Mouse (Mus musculus): ENCODE measurements around the gene Actn4. TPM values are rescaled to one million over a fixed set of nuclear protein-coding genes. Genes with fewer than 3 reads are reported as not detected.

The Actn4 gene
- 55.2 TPM for polyA plus RNA-seq (2014; fragmentation: Illumina TruSeq; extraction: RNeasy Lipid Tissue Mini Kit (QIAGEN cat#74804); ENCODE audit: low read depth, low replicate concordance)

GRCm38 (mm10) chr7:28961927-28962670, at the start of gene Actn4:
TSS of gene Actn4 (minus strand) at chr7:28962340.

GRCm38 (mm10) chr7:28981651-28982273, 19.6 kb upstream of the Actn4 start, which contains the start of the genes Eif3k and Map4k1:
TSS of gene Eif3k (minus strand) at chr7:28981864.
TSS of gene Map4k1 (plus strand) at chr7:28982050.

GRCm38 (mm10) chr7:28881199-28881598, 80.9 kb downstream of the Actn4 start, which contains the start of gene Capn12:
TSS of gene Capn12 (plus strand) at chr7:28881422.

GRCm38 (mm10) chr7:28863540-28863939, 98.6 kb downstream of the Actn4 start, which contains the start of gene Lgals7:
TSS of gene Lgals7 (plus strand) at chr7:28863853.

Other genes starting within 250 kb of the Actn4 start
- 1.5 TPM for gene Fbxo17, start 245.5 kb downstream of the Actn4 start, polyA plus RNA-seq (2014; fragmentation: Illumina TruSeq; extraction: RNeasy Lipid Tissue Mini Kit (QIAGEN cat#74804); ENCODE audit: low read depth, low replicate concordance)
- 12.6 TPM for gene Mrps12, start 220.5 kb downstream of the Actn4 start, polyA plus RNA-seq (2014; fragmentation: Illumina TruSeq; extraction: RNeasy Lipid Tissue Mini Kit (QIAGEN cat#74804); ENCODE audit: low read depth, low replicate concordance)
- gene Sars2, start 220.3 kb downstream of the Actn4 start, polyA plus RNA-seq (2014; fragmentation: Illumina TruSeq; extraction: RNeasy Lipid Tissue Mini Kit (QIAGEN cat#74804); ENCODE audit: low read depth, low replicate concordance) = not detected
- gene Ccer2, start 206.2 kb downstream of the Actn4 start, polyA plus RNA-seq (2014; fragmentation: Illumina TruSeq; extraction: RNeasy Lipid Tissue Mini Kit (QIAGEN cat#74804); ENCODE audit: low read depth, low replicate concordance) = not detected
- 17.9 TPM for gene Sirt2, start 195.6 kb downstream of the Actn4 start, polyA plus RNA-seq (2014; fragmentation: Illumina TruSeq; extraction: RNeasy Lipid Tissue Mini Kit (QIAGEN cat#74804); ENCODE audit: low read depth, low replicate concordance)
- gene Nfkbib, start 194.8 kb downstream of the Actn4 start, polyA plus RNA-seq (2014; fragmentation: Illumina TruSeq; extraction: RNeasy Lipid Tissue Mini Kit (QIAGEN cat#74804); ENCODE audit: low read depth, low replicate concordance) = not detected
- gene Rinl, start 173.4 kb downstream of the Actn4 start, polyA plus RNA-seq (2014; fragmentation: Illumina TruSeq; extraction: RNeasy Lipid Tissue Mini Kit (QIAGEN cat#74804); ENCODE audit: low read depth, low replicate concordance) = 1.8 TPM
- 380 TPM for gene Hnrnpl, start 153.8 kb downstream of the Actn4 start, polyA plus RNA-seq (2014; fragmentation: Illumina TruSeq; extraction: RNeasy Lipid Tissue Mini Kit (QIAGEN cat#74804); ENCODE audit: low read depth, low replicate concordance)
- gene Ech1, start 137.1 kb downstream of the Actn4 start, polyA plus RNA-seq (2014; fragmentation: Illumina TruSeq; extraction: RNeasy Lipid Tissue Mini Kit (QIAGEN cat#74804); ENCODE audit: low read depth, low replicate concordance) = 14.0 TPM
- gene Lgals4, start 128.5 kb downstream of the Actn4 start, polyA plus RNA-seq (2014; fragmentation: Illumina TruSeq; extraction: RNeasy Lipid Tissue Mini Kit (QIAGEN cat#74804); ENCODE audit: low read depth, low replicate concordance) = 405 TPM
- not detected for gene Lgals7, start 98.5 kb downstream of the Actn4 start, polyA plus RNA-seq (2014; fragmentation: Illumina TruSeq; extraction: RNeasy Lipid Tissue Mini Kit (QIAGEN cat#74804); ENCODE audit: low read depth, low replicate concordance)
- not detected for gene Capn12, start 80.9 kb downstream of the Actn4 start, polyA plus RNA-seq (2014; fragmentation: Illumina TruSeq; extraction: RNeasy Lipid Tissue Mini Kit (QIAGEN cat#74804); ENCODE audit: low read depth, low replicate concordance)
- gene Eif3k, start 19.5 kb upstream of the Actn4 start, polyA plus RNA-seq (2014; fragmentation: Illumina TruSeq; extraction: RNeasy Lipid Tissue Mini Kit (QIAGEN cat#74804); ENCODE audit: low read depth, low replicate concordance) = 6.2 TPM
- gene Map4k1, start 19.7 kb upstream of the Actn4 start, polyA plus RNA-seq (2014; fragmentation: Illumina TruSeq; extraction: RNeasy Lipid Tissue Mini Kit (QIAGEN cat#74804); ENCODE audit: low read depth, low replicate concordance) = 0.35 TPM
- 0.03 TPM for gene Ryr1, start 162.8 kb upstream of the Actn4 start, polyA plus RNA-seq (2014; fragmentation: Illumina TruSeq; extraction: RNeasy Lipid Tissue Mini Kit (QIAGEN cat#74804); ENCODE audit: low read depth, low replicate concordance)
- 1.1 TPM for gene Rasgrp4, start 172.5 kb upstream of the Actn4 start, polyA plus RNA-seq (2014; fragmentation: Illumina TruSeq; extraction: RNeasy Lipid Tissue Mini Kit (QIAGEN cat#74804); ENCODE audit: low read depth, low replicate concordance)
- 19.6 TPM for gene Fam98c, start 193.9 kb upstream of the Actn4 start, polyA plus RNA-seq (2014; fragmentation: Illumina TruSeq; extraction: RNeasy Lipid Tissue Mini Kit (QIAGEN cat#74804); ENCODE audit: low read depth, low replicate concordance)
- gene Ggn, start 207.9 kb upstream of the Actn4 start, polyA plus RNA-seq (2014; fragmentation: Illumina TruSeq; extraction: RNeasy Lipid Tissue Mini Kit (QIAGEN cat#74804); ENCODE audit: low read depth, low replicate concordance) = not detected
- gene Spred3, start 208.1 kb upstream of the Actn4 start, polyA plus RNA-seq (2014; fragmentation: Illumina TruSeq; extraction: RNeasy Lipid Tissue Mini Kit (QIAGEN cat#74804); ENCODE audit: low read depth, low replicate concordance) = 3.9 TPM
- 63.0 TPM for gene Psmd8, start 218.4 kb upstream of the Actn4 start, polyA plus RNA-seq (2014; fragmentation: Illumina TruSeq; extraction: RNeasy Lipid Tissue Mini Kit (QIAGEN cat#74804); ENCODE audit: low read depth, low replicate concordance)